Mouse (Mus musculus) neural tube, embryonic 10.5 days (tissue): ENCODE data around the gene Eif3g.
A peak's percentile ranks its signal among the peaks of the same experiment; 100 is the strongest.

Source experiments
- DNase-seq: peaks from one replicate; pipeline ENCODE4 v3.0.0-alpha.2; 2017; ENCODE audit warnings: low spot score; ENCODE audit errors: extremely low spot score

The Eif3g gene

GRCm38 (mm10) chr9:20889185-20890141 is 9.0 kb downstream of the Eif3g start:
- no peak for DNase-seq

GRCm38 (mm10) chr9:20888386-20888765 is 10.0 kb downstream of the Eif3g start:
- DNase-seq: no peak

GRCm38 (mm10) chr9:20887704-20888385 is 10.6 kb downstream of the Eif3g start, which contains the start of gene Ppan:
Ppan (plus strand) TSS chr9:20888175.
- DNase-seq: peak; percentile 96

GRCm38 (mm10) chr9:20887191-20887590 is 11.2 kb downstream of the Eif3g start:
- no peak for DNase-seq

GRCm38 (mm10) chr9:20886563-20886962 is 11.9 kb downstream of the Eif3g start:
- no peak for DNase-seq

- no peak for DNase-seq
Observed at GRCm38 (mm10) chr9:20879097-20879792, 19.2 kb downstream of the Eif3g start, which contains the start of gene Angptl6. Angptl6 (minus strand) TSS chr9:20879727.

- no peak for DNase-seq
Observed at GRCm38 (mm10) chr9:20878710-20879065, 19.7 kb downstream of the Eif3g start.

- peak; percentile 100 for DNase-seq
Observed at GRCm38 (mm10) chr9:20878041-20878709, 20.2 kb downstream of the Eif3g start.

GRCm38 (mm10) chr9:20877118-20878040 is 21.0 kb downstream of the Eif3g start:
- DNase-seq: no peak

GRCm38 (mm10) chr9:20876318-20877117 is 21.9 kb downstream of the Eif3g start:
- DNase-seq: no peak

- DNase-seq: no peak
Observed at GRCm38 (mm10) chr9:20875021-20875790, 23.2 kb downstream of the Eif3g start.

- no peak for DNase-seq
Observed at GRCm38 (mm10) chr9:20873521-20873920, 24.9 kb downstream of the Eif3g start.

- DNase-seq: no peak
Observed at GRCm38 (mm10) chr9:20872991-20873390, 25.4 kb downstream of the Eif3g start.

- no peak for DNase-seq
Observed at GRCm38 (mm10) chr9:20870211-20871173, 27.9 kb downstream of the Eif3g start.

GRCm38 (mm10) chr9:20869246-20869645 is 29.2 kb downstream of the Eif3g start:
- no peak for DNase-seq

GRCm38 (mm10) chr9:20868448-20869001 is 29.9 kb downstream of the Eif3g start, which contains the start of gene A230050P20Rik:
A230050P20Rik (plus strand) TSS chr9:20868642.
- no peak for DNase-seq

GRCm38 (mm10) chr9:20866879-20867278 is 31.5 kb downstream of the Eif3g start:
- DNase-seq: no peak
